Mouse (Mus musculus): ENCODE results near the gene Adgb. TPM values are rescaled to one million over a fixed set of nuclear protein-coding genes. Genes with fewer than 3 reads are reported as not detected.

The Adgb gene
- polyA plus RNA-seq, 1 experiment from 2014 or later = 0.05 TPM

DNA sequence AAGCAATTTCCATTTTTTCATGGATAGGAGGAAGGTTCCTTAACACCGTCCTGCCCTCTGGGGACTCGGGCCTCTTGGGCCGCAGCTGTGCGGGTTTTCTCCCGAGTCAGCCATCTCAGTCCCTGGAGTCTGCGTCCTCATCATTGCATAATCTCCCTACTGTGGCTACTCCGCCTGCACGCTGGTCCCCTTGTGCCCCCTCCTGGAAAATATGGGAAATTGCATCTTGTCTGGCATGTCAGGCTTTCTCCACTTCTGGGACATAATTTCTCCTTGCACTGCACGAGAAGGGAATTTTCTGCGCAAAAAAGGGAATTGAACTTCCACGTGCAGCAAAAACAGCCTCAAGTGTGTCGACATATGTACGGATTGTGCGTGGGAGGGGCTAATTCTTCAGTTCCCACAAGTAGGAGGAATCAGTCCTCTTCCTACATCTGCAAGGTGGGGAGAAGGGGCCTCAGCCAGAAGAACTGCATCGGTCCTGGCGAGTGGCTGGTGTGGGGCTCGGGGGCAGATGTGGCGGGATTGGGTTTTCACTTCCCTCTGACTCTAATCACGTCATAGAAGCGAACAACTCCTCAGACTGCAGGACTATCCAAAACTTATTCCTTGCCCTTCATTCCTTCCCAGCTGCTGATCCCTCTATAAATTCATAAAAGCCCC lies 150.9 kb downstream of the Adgb start:
- 11% methylated on average over 20 of the region's 20 CpGs for WGBS
- no peak overlapping the region for H3K27ac ChIP-seq
- peak; percentile 67 for DNase-seq (ENCODE audit: low spot score)
- peaks cover 5% of the 10 kb centered on the region; the same call in 1 of the 2 replicates for H3K4me1 ChIP-seq
- no peaks in the 10 kb centered on the region for H3K9me3 ChIP-seq (replicated peaks)
- H3K36me3 ChIP-seq = no peaks in the 10 kb centered on the region
- H3K4me3 ChIP-seq = peak overlapping the region; percentile 23
- no peaks in the 10 kb centered on the region; the same call in 1 of the 2 replicates for H3K27me3 ChIP-seq (ENCODE audit: low read depth, poor library complexity, severe bottlenecking)

DNA sequence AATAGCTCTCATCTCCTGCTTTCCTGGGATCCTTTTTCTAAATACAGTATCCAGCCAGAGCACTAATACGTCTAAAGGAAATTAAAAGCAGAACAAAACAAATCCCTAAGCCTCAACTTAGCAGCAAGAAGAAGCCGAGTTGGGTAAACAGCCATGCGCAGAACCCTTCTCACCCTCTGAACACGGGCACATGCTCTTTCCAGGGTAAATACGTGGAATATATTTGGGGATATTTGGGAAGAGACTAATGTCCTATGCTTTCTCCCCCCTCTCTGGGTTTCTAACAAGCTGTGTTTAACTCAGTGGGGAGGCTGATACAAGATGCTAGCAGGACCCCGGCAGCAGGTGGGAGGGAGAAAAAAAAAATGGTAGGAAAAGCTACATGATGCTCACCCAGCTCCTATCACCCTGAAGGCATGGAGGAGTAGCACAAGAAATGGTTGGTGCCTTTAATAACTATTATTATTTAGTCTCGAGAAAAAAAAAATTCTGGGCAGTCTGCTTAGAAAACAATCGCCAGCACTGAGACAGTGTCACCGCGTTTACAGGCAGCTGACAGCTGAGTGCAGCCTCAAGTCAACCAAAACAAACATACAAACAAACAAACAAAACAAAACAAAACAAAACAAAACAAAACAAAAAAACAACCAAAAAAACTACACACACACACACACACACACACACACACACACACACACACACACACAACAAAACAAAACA lies 151.6 kb downstream of the Adgb start:
- no peak for DNase-seq (ENCODE audit: low spot score)
- Histone ChIP-seq H3K27ac (no peak overlapping the region), H3K36me3 (no peaks in the 10 kb centered on the region), H3K4me3 (peak overlapping the region; percentile 23), H3K4me1 (peaks cover 5% of the 10 kb centered on the region; the same call in 1 of the 2 replicates), H3K27me3 (ENCODE audit: low read depth, poor library complexity, severe bottlenecking) (no peaks in the 10 kb centered on the region; the same call in 1 of the 2 replicates), H3K9me3 (replicated peaks) (no peaks in the 10 kb centered on the region)
- whole genome bisulfite sequencing = 68% methylated on average over 10 of the region's 10 CpGs

DNA sequence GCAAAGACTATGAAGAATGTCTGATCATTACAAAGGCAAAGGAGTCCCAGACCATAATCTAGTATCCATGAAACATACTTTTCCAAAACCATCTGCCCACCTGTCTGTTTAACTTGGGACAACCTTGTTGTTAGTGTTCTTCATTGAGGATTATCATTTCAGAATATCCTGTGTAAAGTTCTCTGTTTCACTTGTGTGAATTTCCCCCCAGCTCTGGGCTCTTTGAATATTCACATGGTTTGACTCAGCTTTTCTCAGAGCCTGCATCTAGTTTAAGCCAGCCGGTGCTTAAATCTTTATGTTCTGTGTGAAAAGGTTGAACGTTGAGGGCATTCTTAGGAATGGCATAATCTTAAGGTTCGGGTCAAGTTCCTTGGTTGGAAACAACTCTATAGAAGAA lies 154.0 kb downstream of the Adgb start:
- no peak for DNase-seq (ENCODE audit: low spot score)
- Histone ChIP-seq H3K4me3 (no peak overlapping the region), H3K36me3 (no peaks in the 10 kb centered on the region), H3K27me3 (ENCODE audit: low read depth, poor library complexity, severe bottlenecking) (no peaks in the 10 kb centered on the region; the same call in 1 of the 2 replicates), H3K27ac (no peak overlapping the region), H3K9me3 (replicated peaks) (no peaks in the 10 kb centered on the region), H3K4me1 (peaks cover 5% of the 10 kb centered on the region; the same call in 1 of the 2 replicates)
- 95% methylated on average over 3 of the region's 3 CpGs for WGBS

- DNase-seq (ENCODE audit: low spot score) = no peak
- H3K9me3 ChIP-seq (replicated peaks) = no peaks in the 10 kb centered on the region
- H3K27me3 ChIP-seq (ENCODE audit: low read depth, poor library complexity, severe bottlenecking) = no peaks in the 10 kb centered on the region
- no peaks in the 10 kb centered on the region for H3K36me3 ChIP-seq
- H3K27ac ChIP-seq = no peak overlapping the region
- 0 out of 2 replicates have a peak, but pooled peaks cover 2% of the 10 kb centered on the region for H3K4me1 ChIP-seq
- no peak overlapping the region for H3K4me3 ChIP-seq
- 86% methylated on average over 2 of the region's 2 CpGs for WGBS
These were observed 156.5 kb downstream of the Adgb start for GRCm38 (mm10) chr10:10315631-10316030.

GRCm38 (mm10) chr10:10314521-10314920 lies 157.6 kb downstream of the Adgb start:
- Histone ChIP-seq H3K27ac (no peak overlapping the region), H3K9me3 (replicated peaks) (no peaks in the 10 kb centered on the region), H3K4me3 (no peak overlapping the region), H3K27me3 (ENCODE audit: low read depth, poor library complexity, severe bottlenecking) (no peaks in the 10 kb centered on the region), H3K36me3 (no peaks in the 10 kb centered on the region), H3K4me1 (no peaks in the 10 kb centered on the region)
- no peak for DNase-seq (ENCODE audit: low spot score)
- 83% methylated on average over 5 of the region's 5 CpGs for WGBS

- H3K4me1 ChIP-seq = no peaks in the 10 kb centered on the region
- H3K27ac ChIP-seq = no peak overlapping the region
- H3K9me3 ChIP-seq (replicated peaks) = no peaks in the 10 kb centered on the region
- H3K4me3 ChIP-seq = no peak overlapping the region
- H3K36me3 ChIP-seq = no peaks in the 10 kb centered on the region
- WGBS = 81% methylated on average over 8 of the region's 8 CpGs
- no peaks in the 10 kb centered on the region for H3K27me3 ChIP-seq (ENCODE audit: low read depth, poor library complexity, severe bottlenecking)
- no peak for DNase-seq (ENCODE audit: low spot score)
These were observed 162.2 kb downstream of the Adgb start for GRCm38 (mm10) chr10:10309877-10310426.

GRCm38 (mm10) chr10:10309056-10309455 lies 163.1 kb downstream of the Adgb start:
- WGBS = 85% methylated on average over 4 of the region's 4 CpGs
- Histone ChIP-seq H3K4me3 (no peak overlapping the region), H3K27me3 (ENCODE audit: low read depth, poor library complexity, severe bottlenecking) (no peaks in the 10 kb centered on the region), H3K4me1 (no peaks in the 10 kb centered on the region), H3K9me3 (replicated peaks) (no peaks in the 10 kb centered on the region), H3K36me3 (no peaks in the 10 kb centered on the region), H3K27ac (no peak overlapping the region)
- no peak for DNase-seq (ENCODE audit: low spot score)

- no peak overlapping the region for H3K27ac ChIP-seq
- 91% methylated on average over 5 of the region's 5 CpGs for WGBS
- H3K4me1 ChIP-seq = no peaks in the 10 kb centered on the region
- H3K27me3 ChIP-seq (ENCODE audit: low read depth, poor library complexity, severe bottlenecking) = no peaks in the 10 kb centered on the region
- no peaks in the 10 kb centered on the region for H3K36me3 ChIP-seq
- DNase-seq (ENCODE audit: low spot score) = no peak
- H3K4me3 ChIP-seq = no peak overlapping the region
- H3K9me3 ChIP-seq (replicated peaks) = no peaks in the 10 kb centered on the region
These were observed 164.7 kb downstream of the Adgb start for GRCm38 (mm10) chr10:10307384-10307783.

DNA sequence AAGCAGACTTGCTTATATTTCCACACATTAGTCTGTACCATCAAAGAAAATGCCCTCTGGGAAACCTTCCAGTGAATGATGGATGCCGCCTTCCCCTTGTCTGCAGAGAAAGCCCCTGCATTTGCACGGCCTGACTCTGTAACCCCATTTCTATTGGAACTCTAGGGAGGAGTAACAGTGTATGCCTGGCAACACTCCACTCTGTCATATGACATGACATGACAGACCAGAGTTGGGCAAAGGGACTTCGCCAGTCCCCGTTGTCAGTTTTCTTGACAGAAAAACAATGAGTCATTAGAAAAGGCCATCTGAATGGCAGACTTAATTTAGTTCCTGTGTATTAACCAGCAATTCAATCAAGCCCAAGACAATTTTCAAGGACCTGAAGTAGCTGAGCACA lies 167.8 kb downstream of the Adgb start:
- no peaks in the 10 kb centered on the region for H3K9me3 ChIP-seq (replicated peaks)
- H3K4me1 ChIP-seq = peaks cover 3% of the 10 kb centered on the region; the same call in 1 of the 2 replicates
- H3K27me3 ChIP-seq (ENCODE audit: low read depth, poor library complexity, severe bottlenecking) = no peaks in the 10 kb centered on the region
- H3K36me3 ChIP-seq = no peaks in the 10 kb centered on the region
- no peak overlapping the region for H3K4me3 ChIP-seq
- no peak for DNase-seq (ENCODE audit: low spot score)
- no peak overlapping the region for H3K27ac ChIP-seq
- WGBS = 80% methylated on average over 4 of the region's 4 CpGs

- 49% methylated on average over 4 of the region's 4 CpGs for WGBS
- Histone ChIP-seq H3K36me3 (no peaks in the 10 kb centered on the region), H3K9me3 (replicated peaks) (no peaks in the 10 kb centered on the region), H3K27me3 (ENCODE audit: low read depth, poor library complexity, severe bottlenecking) (no peaks in the 10 kb centered on the region), H3K4me3 (no peak overlapping the region), H3K4me1 (peaks cover 3% of the 10 kb centered on the region; the same call in 1 of the 2 replicates), H3K27ac (no peak overlapping the region)
- DNase-seq (ENCODE audit: low spot score) = no peak
These were observed 170.4 kb downstream of the Adgb start for GRCm38 (mm10) chr10:10301692-10302091.

- no peak for DNase-seq (ENCODE audit: low spot score)
- H3K9me3 ChIP-seq (replicated peaks) = no peaks in the 10 kb centered on the region
These were observed 171.1 kb downstream of the Adgb start for GRCm38 (mm10) chr10:10300915-10301439.

DNA sequence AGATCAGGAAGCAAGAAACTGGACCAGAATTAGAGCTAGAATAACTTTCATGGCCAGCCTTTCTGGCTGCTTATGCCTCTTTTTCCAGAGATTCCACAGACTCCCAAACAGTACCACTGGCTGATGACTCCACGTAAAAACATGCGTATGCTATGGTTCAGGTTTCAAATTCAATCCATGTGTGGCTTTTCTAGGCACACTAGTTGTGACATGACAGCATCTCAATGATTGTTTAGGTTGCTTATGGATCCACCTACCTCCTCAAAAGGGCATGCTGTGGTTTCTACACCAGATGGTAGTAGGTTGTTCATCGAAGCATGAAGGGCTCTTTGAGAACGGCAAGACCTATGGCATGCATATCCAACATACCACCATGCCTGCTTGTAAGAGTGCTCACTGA lies 172.1 kb downstream of the Adgb start:
- DNase-seq (ENCODE audit: low spot score) = no peak
- Histone ChIP-seq H3K27me3 (ENCODE audit: low read depth, poor library complexity, severe bottlenecking) (no peaks in the 10 kb centered on the region), H3K4me1 (peaks cover 3% of the 10 kb centered on the region; the same call in 1 of the 2 replicates), H3K27ac (no peak overlapping the region), H3K36me3 (no peaks in the 10 kb centered on the region), H3K9me3 (replicated peaks) (no peaks in the 10 kb centered on the region), H3K4me3 (no peak overlapping the region)
- WGBS = 83% methylated on average over 4 of the region's 4 CpGs

More at GRCm38 (mm10) chr10:10300915-10301439, 171.1 kb downstream of the Adgb start:
- no peak overlapping the region for H3K4me3 ChIP-seq
- 44% methylated on average over 8 of the region's 8 CpGs for WGBS
- H3K4me1 ChIP-seq = peaks cover 3% of the 10 kb centered on the region; the same call in 1 of the 2 replicates
- no peak overlapping the region for H3K27ac ChIP-seq
- no peaks in the 10 kb centered on the region for H3K36me3 ChIP-seq
- no peaks in the 10 kb centered on the region for H3K27me3 ChIP-seq (ENCODE audit: low read depth, poor library complexity, severe bottlenecking)
